Mouse (Mus musculus) liver, embryonic 13.5 days (tissue): ENCODE data around the gene Tada1. TPM values are rescaled to one million over a fixed set of nuclear protein-coding genes. Genes with fewer than 3 reads are reported as not detected.

Experiments used
- ATAC-seq: fragments of 200-750 bp; cut with Nextera tagmentation; 2 replicates; pipeline ENCODE4 v1.8.0; 2017; ENCODE audit warnings: low read depth, mild to moderate bottlenecking, moderate number of reproducible peaks, moderate library complexity
- DNase-seq: peaks from one replicate; pipeline ENCODE4 v3.0.0; 2022
- H3K27ac ChIP-seq: fragments of 300-500 bp; sonication (generic); 2 replicates; pipeline ENCODE4 v1.5.1; 2015; ENCODE audit warnings: moderate library complexity, mild to moderate bottlenecking, inconsistent platforms
- H3K27me3 ChIP-seq: fragments of 300-500 bp; sonication (generic); 2 replicates; pipeline ENCODE4 v1.6.1; 2015; ENCODE audit warnings: mild to moderate bottlenecking, inconsistent platforms
- H3K36me3 ChIP-seq: fragments of 300-500 bp; sonication (generic); 2 replicates; pipeline ENCODE4 v1.6.1; 2015; ENCODE audit warnings: mild to moderate bottlenecking, inconsistent platforms
- H3K4me1 ChIP-seq: fragments of 300-500 bp; sonication (generic); replicated peaks from 2 replicates; pipeline ENCODE4 v1.6.1; 2015; ENCODE audit warnings: inconsistent platforms
- H3K4me2 ChIP-seq: fragments of 300-500 bp; sonication (generic); 2 replicates; pipeline ENCODE4 v1.6.1; 2015; ENCODE audit warnings: inconsistent platforms, mild to moderate bottlenecking, moderate library complexity
- H3K4me3 ChIP-seq: fragments of 300-500 bp; sonication (generic); replicated peaks from 2 replicates; pipeline ENCODE4 v1.5.1; 2015; ENCODE audit warnings: mild to moderate bottlenecking, inconsistent platforms
- H3K9ac ChIP-seq: fragments of 300-500 bp; sonication (generic); 2 replicates; pipeline ENCODE4 v1.6.1; 2015; ENCODE audit warnings: mild to moderate bottlenecking, inconsistent platforms
- H3K9me3 ChIP-seq: fragments of 300-500 bp; sonication (generic); replicated peaks from 2 replicates; pipeline ENCODE4 v1.6.1; 2016; ENCODE audit warnings: inconsistent platforms
- WGBS: fragments of 180-500 bp; shearing (Covaris S2); methylation state at CpG from one replicate; pipeline ENCODE4 v1.1.7; 2015; ENCODE audit not compliant: insufficient replicate concordance; 5-methylcytosine and 5-hydroxymethylcytosine counted together
- polyA plus RNA-seq: library from polyadenylated mRNA; unstranded; fragments of >200 nt; fragmentation: Nextera tagmentation; extraction: Ambion mirVana; gene quantifications from 2 replicates; pipeline ENCODE4 v1.2.1, GENCODE M21; 2015

The Tada1 gene
- polyA plus RNA-seq: 25.7 and 28.9 TPM in 2 replicates

- H3K9me3 ChIP-seq: 0 out of 2 replicates have a peak, but pooled peaks cover 3% of the 10 kb centered on the region
- DNase-seq (peak; percentile 87), ATAC-seq (peak; percentile 87)
- peak within 1 kb of the TSS; percentile 94 for H3K9ac ChIP-seq
- peak within 1 kb of the TSS; percentile 84 for H3K27ac ChIP-seq
- peaks cover 17% of the 10 kb centered on the region for H3K36me3 ChIP-seq
- no peaks in the 10 kb centered on the region for H3K27me3 ChIP-seq
- peak within 1 kb of the TSS; percentile 91 for H3K4me3 ChIP-seq
- 2% methylated on average over 81 of the region's 81 CpGs for WGBS
- H3K4me1 ChIP-seq: peaks cover 29% of the 10 kb centered on the region
- H3K4me2 ChIP-seq: peak within 1 kb of the TSS; percentile 93
Observed at GRCm38 (mm10) chr1:166379013-166379629, at the start of gene Tada1. Tada1 (plus strand) TSS chr1:166379097.

- Histone ChIP-seq H3K9me3 (no peaks in the 10 kb centered on the region), H3K4me2 (no peak overlapping the region), H3K36me3 (no peaks in the 10 kb centered on the region), H3K27ac (no peak overlapping the region), H3K4me3 (no peak overlapping the region), H3K27me3 (no peaks in the 10 kb centered on the region), H3K4me1 (no peaks in the 10 kb centered on the region), H3K9ac (no peak overlapping the region)
- ATAC-seq (no peak), DNase-seq (no peak)
- 54% methylated on average over 3 of the region's 3 CpGs for WGBS
Observed at GRCm38 (mm10) chr1:166330752-166331151, 48.1 kb upstream of the Tada1 start.

GRCm38 (mm10) chr1:166339110-166339509 lies 39.8 kb upstream of the Tada1 start:
- ATAC-seq (no peak), DNase-seq (no peak)
- Histone ChIP-seq H3K9me3 (no peaks in the 10 kb centered on the region), H3K27me3 (no peaks in the 10 kb centered on the region), H3K36me3 (no peaks in the 10 kb centered on the region), H3K4me1 (no peaks in the 10 kb centered on the region), H3K27ac (no peak overlapping the region), H3K4me3 (no peak overlapping the region), H3K4me2 (no peak overlapping the region), H3K9ac (no peak overlapping the region)
- 67% methylated on average over 6 of the region's 6 CpGs for WGBS

GRCm38 (mm10) chr1:166342060-166342459 lies 36.8 kb upstream of the Tada1 start:
- Histone ChIP-seq H3K9ac (no peak overlapping the region), H3K36me3 (no peaks in the 10 kb centered on the region), H3K9me3 (no peaks in the 10 kb centered on the region), H3K4me3 (no peak overlapping the region), H3K27me3 (0 out of 2 replicates have a peak, but pooled peaks cover 3% of the 10 kb centered on the region), H3K27ac (no peak overlapping the region), H3K4me1 (no peaks in the 10 kb centered on the region), H3K4me2 (no peak overlapping the region)
- WGBS: 57% methylated on average over 2 of the region's 2 CpGs
- no peak for DNase-seq
- no peak for ATAC-seq

- ATAC-seq (no peak), DNase-seq (no peak)
- no peak overlapping the region for H3K4me2 ChIP-seq
- H3K27me3 ChIP-seq: 0 out of 2 replicates have a peak, but pooled peaks cover 3% of the 10 kb centered on the region
- no peak overlapping the region for H3K9ac ChIP-seq
- no peak overlapping the region for H3K4me3 ChIP-seq
- no peaks in the 10 kb centered on the region for H3K4me1 ChIP-seq
- H3K9me3 ChIP-seq: no peaks in the 10 kb centered on the region
- WGBS: 41% methylated on average over 1 of the region's 1 CpGs
- no peaks in the 10 kb centered on the region for H3K36me3 ChIP-seq
- no peak overlapping the region for H3K27ac ChIP-seq
Observed at GRCm38 (mm10) chr1:166342539-166342938, 36.4 kb upstream of the Tada1 start.

GRCm38 (mm10) chr1:166343586-166343985 lies 35.3 kb upstream of the Tada1 start:
- WGBS: 63% methylated on average over 5 of the region's 5 CpGs
- Histone ChIP-seq H3K4me3 (no peak overlapping the region), H3K9me3 (no peaks in the 10 kb centered on the region), H3K27me3 (0 out of 2 replicates have a peak, but pooled peaks cover 3% of the 10 kb centered on the region), H3K4me2 (no peak overlapping the region), H3K27ac (no peak overlapping the region), H3K4me1 (no peaks in the 10 kb centered on the region), H3K9ac (no peak overlapping the region), H3K36me3 (no peaks in the 10 kb centered on the region)
- ATAC-seq: no peak
- DNase-seq: no peak

GRCm38 (mm10) chr1:166344300-166345077 lies 34.4 kb upstream of the Tada1 start:
- Histone ChIP-seq H3K9ac (no peak overlapping the region), H3K36me3 (no peaks in the 10 kb centered on the region), H3K9me3 (no peaks in the 10 kb centered on the region), H3K27ac (no peak overlapping the region), H3K4me3 (no peak overlapping the region), H3K4me2 (no peak overlapping the region), H3K27me3 (0 out of 2 replicates have a peak, but pooled peaks cover 3% of the 10 kb centered on the region), H3K4me1 (no peaks in the 10 kb centered on the region)
- ATAC-seq (no peak), DNase-seq (no peak)
- WGBS: 67% methylated on average over 8 of the region's 8 CpGs

GRCm38 (mm10) chr1:166345602-166346001 lies 33.3 kb upstream of the Tada1 start:
- no peak for ATAC-seq
- DNase-seq: no peak
- 76% methylated on average over 6 of the region's 6 CpGs for WGBS

GRCm38 (mm10) chr1:166346906-166347305 lies 32.0 kb upstream of the Tada1 start:
- WGBS: 62% methylated on average over 3 of the region's 3 CpGs
- Histone ChIP-seq H3K27ac (no peak overlapping the region), H3K4me3 (no peak overlapping the region), H3K9me3 (no peaks in the 10 kb centered on the region), H3K27me3 (0 out of 2 replicates have a peak, but pooled peaks cover 3% of the 10 kb centered on the region), H3K4me1 (no peaks in the 10 kb centered on the region), H3K36me3 (no peaks in the 10 kb centered on the region), H3K9ac (no peak overlapping the region), H3K4me2 (no peak overlapping the region)
- DNase-seq: no peak
- ATAC-seq: no peak

More at GRCm38 (mm10) chr1:166345602-166346001, 33.3 kb upstream of the Tada1 start:
- no peak overlapping the region for H3K4me3 ChIP-seq
- no peak overlapping the region for H3K27ac ChIP-seq
- no peaks in the 10 kb centered on the region for H3K36me3 ChIP-seq
- no peak overlapping the region for H3K4me2 ChIP-seq
- no peak overlapping the region for H3K9ac ChIP-seq
- H3K9me3 ChIP-seq: no peaks in the 10 kb centered on the region
- no peaks in the 10 kb centered on the region for H3K4me1 ChIP-seq
- 0 out of 2 replicates have a peak, but pooled peaks cover 3% of the 10 kb centered on the region for H3K27me3 ChIP-seq

GRCm38 (mm10) chr1:166349341-166349740 lies 29.6 kb upstream of the Tada1 start:
- Histone ChIP-seq H3K4me2 (no peak overlapping the region), H3K27me3 (0 out of 2 replicates have a peak, but pooled peaks cover 3% of the 10 kb centered on the region), H3K4me1 (no peaks in the 10 kb centered on the region), H3K27ac (no peak overlapping the region), H3K4me3 (no peak overlapping the region), H3K36me3 (no peaks in the 10 kb centered on the region), H3K9ac (no peak overlapping the region), H3K9me3 (no peaks in the 10 kb centered on the region)
- ATAC-seq (no peak), DNase-seq (no peak)
- 68% methylated on average over 3 of the region's 3 CpGs for WGBS

GRCm38 (mm10) chr1:166349751-166350150 lies 29.1 kb upstream of the Tada1 start:
- DNase-seq: no peak
- H3K36me3 ChIP-seq: no peaks in the 10 kb centered on the region
- no peaks in the 10 kb centered on the region for H3K4me1 ChIP-seq
- H3K4me2 ChIP-seq: no peak overlapping the region
- H3K9me3 ChIP-seq: no peaks in the 10 kb centered on the region
- H3K27ac ChIP-seq: no peak overlapping the region
- no peak overlapping the region for H3K9ac ChIP-seq
- ATAC-seq: no peak
- 0 out of 2 replicates have a peak, but pooled peaks cover 3% of the 10 kb centered on the region for H3K27me3 ChIP-seq
- 67% methylated on average over 11 of the region's 11 CpGs for WGBS
- H3K4me3 ChIP-seq: no peak overlapping the region
